Mouse (Mus musculus) thymus, postnatal 36 days (tissue): ENCODE results near the gene Crip2.
A peak's percentile ranks its signal among the peaks of the same experiment; 100 is the strongest.

Source experiments
- DNase-seq, 2 experiments: peaks; one replicate each; pipeline ENCODE4 v3.0.0; 2022; ENCODE audit warnings: mixed read lengths in 2 of 2

The Crip2 gene

DNA sequence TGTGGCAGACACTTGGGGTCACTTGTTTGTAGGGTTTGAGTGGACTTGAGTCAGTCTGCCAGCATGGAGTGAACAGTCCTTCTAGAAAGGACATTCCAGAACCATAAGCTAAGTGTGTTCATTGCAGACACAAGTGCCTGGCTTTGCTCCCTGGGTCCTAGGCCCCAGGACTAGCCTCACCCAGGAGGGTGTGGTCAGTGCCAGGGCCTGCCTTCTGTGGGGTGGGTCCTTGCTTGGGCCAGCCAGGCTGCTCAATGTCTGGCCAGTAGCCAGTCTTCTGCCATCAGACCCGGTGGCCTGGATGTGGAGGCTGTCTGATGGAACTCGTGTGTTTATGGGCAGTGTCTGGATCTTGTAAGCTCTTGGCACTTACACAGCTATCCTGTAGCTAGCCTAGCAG is 7.5 kb upstream of the Crip2 start:
- no peak for DNase-seq

DNA sequence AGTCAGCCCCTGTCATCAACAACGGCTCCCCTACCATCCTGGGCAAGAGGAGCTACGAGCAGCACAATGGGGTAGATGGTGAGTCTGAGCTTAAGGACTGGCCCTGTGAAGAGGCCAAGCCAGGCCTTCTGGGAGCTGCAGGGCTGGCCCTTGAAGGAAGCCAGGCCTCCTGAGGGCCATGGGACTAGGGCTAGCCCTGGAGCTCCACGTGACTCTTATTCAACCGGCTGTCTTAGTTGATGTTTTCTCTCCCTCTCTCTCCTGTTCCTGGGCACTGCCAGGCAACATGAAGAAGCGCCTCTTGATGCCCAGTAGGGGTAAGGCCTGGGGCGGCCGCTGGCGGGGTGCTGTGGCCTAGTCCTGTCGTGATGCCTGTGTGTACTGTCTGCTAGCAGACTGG is 6.8 kb upstream of the Crip2 start:
- no peak for DNase-seq

DNA sequence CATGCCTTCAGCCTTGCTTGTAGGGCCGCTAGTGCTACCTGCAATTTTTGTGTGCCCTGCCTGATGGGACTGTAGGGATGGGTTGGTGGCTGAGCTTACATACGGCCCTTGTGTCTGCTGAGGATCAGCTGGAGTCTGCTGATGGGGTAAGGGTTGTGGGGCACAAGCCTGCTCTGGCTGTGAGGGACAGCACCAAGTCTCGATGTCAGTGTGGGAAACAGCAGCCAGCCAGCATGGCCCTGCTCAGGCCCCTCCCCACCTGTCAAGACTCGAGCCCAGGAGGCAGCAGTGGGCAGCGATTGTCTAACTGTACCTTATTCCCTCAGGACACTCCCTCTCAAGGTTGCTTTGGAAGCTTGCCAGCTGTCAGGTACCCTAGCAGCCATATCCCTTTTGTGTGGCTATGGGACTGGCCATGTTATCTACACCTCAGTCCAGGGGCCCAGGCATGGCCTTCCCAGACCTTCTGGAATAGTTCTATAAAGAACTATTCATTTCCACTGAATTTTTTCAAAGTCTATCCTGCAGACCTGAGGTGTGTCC is 6.1 kb upstream of the Crip2 start:
- DNase-seq, result no peak

- no peak for DNase-seq
Measured at GRCm38 (mm10) chr12:113134502-113134901, 5.5 kb upstream of the Crip2 start.

GRCm38 (mm10) chr12:113135401-113135800 is 4.6 kb upstream of the Crip2 start:
- DNase-seq, result no peak

- no peak for DNase-seq
Measured at GRCm38 (mm10) chr12:113136492-113137020, 3.5 kb upstream of the Crip2 start.

DNA sequence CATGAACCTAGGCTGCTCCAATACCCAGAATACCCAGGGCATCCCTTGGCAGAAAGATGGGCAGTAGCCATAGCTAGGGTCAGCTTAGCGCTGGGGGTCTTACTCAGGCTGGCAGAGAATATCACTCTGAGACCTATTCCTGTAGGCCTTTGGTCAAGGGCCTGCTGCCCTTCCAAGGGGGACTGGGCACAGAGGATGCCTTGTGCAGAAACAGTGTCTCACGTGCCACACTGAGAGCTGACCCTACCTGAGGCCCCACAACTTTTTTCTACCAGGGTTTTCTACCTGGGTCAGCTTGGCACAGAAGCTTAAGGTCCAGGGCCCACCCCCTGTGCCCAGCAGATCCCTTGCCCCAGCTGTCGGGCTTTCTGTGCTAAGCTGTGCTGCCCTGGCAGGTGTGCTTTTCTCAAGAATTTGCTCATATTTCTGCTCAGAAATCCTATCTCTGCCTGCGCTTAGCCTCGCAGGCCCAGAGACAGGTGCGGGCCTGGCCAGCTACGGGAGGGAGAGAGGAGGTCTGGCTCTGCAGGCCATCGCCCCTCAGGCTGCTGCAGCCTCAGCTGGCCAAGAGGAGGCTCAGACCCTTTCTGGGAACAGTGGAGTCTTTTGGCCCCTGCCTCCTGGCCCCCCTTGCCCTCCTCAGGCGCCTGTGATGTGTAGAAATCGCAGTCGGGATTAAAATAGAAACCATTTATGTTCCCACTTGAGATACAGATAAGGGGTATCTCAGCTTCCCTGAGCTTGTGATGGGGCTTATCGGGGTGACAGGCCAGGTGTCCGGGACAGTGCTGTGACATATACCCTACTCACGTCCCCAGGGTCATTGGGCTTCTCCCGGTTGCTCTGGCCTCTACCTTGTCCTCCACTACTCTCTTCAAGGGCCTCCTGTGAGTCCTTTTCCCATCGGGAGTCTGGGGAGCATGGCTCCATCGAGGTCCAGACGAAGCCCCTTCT is 2.5 kb upstream of the Crip2 start:
- DNase-seq, result no peak

DNA sequence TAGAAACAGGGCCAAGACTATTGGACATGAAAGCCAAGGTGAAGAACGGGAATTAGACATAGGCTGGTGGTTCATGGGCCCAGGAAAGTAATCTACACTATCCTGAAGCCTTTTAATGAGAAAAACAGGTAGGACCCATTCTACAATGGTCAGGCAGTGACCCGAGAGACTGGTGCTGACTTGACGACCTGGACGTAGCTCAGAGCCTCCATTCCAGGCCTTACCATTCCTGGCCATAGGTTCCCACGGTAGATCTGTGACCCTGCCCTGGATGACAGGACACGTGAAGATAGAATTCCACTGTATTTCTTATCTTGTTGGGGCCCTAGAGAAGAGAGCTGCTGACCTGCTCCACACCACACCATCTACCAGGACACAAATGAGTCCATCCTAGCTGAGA is 1.7 kb upstream of the Crip2 start:
- no peak for DNase-seq

GRCm38 (mm10) chr12:113138901-113139864 is 853 bp upstream of the Crip2 start:
- DNase-seq, result no peak

- DNase-seq, result no peak
Measured at GRCm38 (mm10) chr12:113140616-113141411, 778 bp downstream of the Crip2 start.

DNA sequence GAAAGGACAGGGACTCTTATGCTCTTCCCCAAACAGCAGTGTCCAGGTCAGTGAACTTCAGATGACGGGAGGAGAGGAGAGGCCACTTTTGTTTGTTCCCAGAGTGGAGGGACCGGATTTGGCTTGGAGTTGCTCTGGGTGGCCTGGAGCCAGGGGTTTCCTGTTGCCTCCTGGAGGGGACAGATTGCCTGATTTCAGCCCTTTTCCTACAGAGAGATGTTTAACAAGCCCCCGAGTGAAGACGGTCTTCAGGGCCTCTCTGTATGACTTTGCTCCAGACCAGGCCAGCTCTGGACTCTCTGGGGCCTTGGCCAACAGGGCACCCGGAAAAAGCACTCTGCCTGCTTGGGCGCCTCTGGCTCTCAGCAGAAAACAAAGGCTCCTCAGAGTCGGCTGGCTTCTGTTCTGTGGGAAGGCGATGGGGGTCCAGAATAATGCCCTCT is 1.5 kb downstream of the Crip2 start:
- DNase-seq, result no peak

GRCm38 (mm10) chr12:113142021-113142975 is 2.3 kb downstream of the Crip2 start:
- DNase-seq, result no peak

DNA sequence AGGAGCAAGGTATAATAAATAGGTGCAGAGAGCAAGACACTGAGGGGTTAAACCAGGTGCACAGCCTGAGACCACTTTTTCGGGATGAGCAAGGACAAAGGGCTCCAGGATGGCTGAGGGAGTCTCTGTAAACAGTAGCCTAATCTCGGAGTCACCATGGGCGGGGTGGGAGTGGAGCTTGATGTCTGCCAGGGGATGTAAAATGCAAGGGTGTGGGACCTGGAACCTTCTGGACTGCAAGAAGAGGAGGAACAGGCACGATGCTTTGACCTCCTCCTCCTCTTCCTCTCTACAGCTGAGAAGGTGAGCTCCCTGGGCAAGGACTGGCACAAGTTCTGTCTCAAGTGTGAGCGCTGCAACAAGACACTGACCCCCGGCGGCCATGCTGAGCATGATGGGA is 3.1 kb downstream of the Crip2 start:
- no peak for DNase-seq

GRCm38 (mm10) chr12:113144001-113144756 is 4.1 kb downstream of the Crip2 start:
- DNase-seq, result peak; percentile 49 to 55

DNA sequence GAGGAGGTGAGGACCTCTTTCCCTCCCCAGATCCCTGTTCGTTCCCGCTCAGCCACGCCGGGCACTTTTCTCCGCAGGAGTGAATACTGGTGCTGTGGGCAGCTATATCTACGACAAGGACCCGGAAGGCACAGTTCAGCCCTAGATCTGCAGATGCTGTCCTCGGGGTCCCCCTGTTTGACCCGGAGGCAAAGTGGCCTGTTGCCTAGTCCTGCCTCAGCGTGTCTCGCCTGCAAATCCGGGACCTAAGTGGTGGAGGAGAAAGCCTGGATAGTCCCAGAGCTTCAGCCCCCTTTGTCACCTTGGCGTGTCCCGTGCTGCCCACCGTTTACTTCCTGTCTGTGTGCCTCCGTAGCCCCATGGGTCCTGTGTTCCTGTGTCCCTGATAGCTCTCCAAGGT is 4.8 kb downstream of the Crip2 start:
- no peak for DNase-seq

- DNase-seq, result no peak
Measured at GRCm38 (mm10) chr12:113145591-113145990, 5.6 kb downstream of the Crip2 start.

DNA sequence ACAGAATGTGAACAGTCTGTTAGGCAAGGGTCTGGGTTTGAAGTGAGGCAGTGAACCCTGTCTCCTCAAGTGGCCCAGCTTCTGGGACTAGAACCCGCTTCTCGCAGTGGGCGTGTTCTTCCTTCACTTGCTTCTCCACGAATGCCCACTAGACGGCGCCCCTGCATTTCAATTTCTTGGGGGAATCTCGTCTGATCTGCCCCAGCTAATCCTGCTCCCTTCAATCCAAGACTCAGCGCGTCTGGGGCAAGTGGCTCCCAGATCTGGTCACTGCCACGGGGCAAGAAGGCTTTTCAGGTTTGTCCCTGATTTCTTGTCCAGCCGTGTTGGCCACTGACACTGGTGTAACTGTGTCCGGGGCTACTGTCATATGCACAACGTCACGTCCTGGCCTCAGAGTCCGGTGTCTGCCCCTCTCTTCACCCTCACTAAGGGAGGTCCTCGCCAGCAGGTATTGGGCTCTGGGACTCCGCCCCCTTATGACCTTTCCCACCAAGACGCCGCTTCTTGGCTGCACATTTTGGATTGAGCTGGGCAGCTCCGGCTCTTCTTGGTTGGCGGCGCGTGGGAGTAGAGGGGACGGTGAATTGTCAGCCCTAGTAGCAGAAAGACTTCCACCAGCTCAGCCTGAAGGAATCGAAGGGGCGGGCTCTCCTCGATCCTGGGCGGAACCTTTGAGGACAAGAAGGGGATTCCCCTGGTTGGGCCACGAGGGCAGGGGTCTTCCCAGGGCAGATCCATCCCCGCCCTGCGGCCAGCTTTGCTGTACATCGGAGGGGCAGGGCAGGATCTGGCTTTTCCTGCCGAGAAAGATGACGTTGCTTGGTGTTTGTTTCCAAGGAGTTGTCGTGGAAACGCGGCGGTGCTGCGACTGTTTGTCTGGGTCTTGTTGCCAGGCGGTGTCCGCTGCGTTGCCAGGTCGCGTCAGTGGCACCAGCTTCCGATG is 6.3 kb downstream of the Crip2 start, which contains the start of gene Crip1:
Gene Crip1, plus strand, starts transcription at position 205 of the 946 bp plus-strand sequence.
- DNase-seq, result peak; percentile 86 to 93

GRCm38 (mm10) chr12:113147481-113147880 is 7.4 kb downstream of the Crip2 start:
- no peak for DNase-seq
